Mouse (Mus musculus) left cerebral cortex, adult 18-20 months (tissue): ENCODE measurements around the gene Mcub. TPM values are rescaled to one million over a fixed set of nuclear protein-coding genes. Genes with fewer than 3 reads are reported as not detected.
A peak's percentile ranks its signal among the peaks of the same experiment; 100 is the strongest.

ENCODE experiments used
- DNase-seq, 2 experiments: peaks; one replicate each; pipeline ENCODE4 v3.0.0; 2021 to 2022; ENCODE audit warnings: low spot score in 2 of 2, mixed read lengths in 1 of 2
- total RNA-seq, 2 experiments: library from RNA; stranded (reverse); gene quantifications; 2 replicates each; pipeline ENCODE4 v1.2.3; 2021

Gene Mcub
- total RNA-seq, 2 experiments from 2014 or later = 1.0 to 2.4 TPM

DNA sequence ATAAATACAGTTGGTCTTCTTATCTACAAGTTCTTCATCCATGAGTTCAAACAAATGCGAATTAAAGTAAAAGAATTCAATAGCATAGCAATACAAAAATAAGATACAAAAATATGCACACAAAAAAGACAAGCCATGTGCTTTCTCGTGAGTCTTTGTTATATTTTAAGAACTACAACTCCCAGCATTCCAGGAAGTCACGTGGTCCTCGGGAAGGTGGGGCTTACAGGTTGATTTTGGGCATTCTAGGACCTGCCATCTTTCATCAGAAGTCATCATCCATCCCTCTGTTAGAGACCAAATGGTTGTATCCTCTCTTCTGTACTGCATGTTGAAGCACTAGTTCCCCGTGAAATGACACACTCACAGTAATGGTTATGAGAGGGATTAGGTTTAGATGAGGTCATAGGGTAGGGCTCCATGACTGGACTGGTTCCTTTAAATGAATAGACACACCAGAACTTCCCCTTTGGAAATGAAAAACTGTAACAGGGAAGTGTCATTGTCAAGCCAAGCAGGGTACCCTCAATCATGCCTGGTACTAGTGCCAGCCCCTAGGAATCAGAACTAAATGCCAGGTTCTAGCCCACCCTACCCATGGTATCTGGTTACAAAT lies 20.7 kb downstream of the Mcub start:
- DNase-seq = no peak

DNA sequence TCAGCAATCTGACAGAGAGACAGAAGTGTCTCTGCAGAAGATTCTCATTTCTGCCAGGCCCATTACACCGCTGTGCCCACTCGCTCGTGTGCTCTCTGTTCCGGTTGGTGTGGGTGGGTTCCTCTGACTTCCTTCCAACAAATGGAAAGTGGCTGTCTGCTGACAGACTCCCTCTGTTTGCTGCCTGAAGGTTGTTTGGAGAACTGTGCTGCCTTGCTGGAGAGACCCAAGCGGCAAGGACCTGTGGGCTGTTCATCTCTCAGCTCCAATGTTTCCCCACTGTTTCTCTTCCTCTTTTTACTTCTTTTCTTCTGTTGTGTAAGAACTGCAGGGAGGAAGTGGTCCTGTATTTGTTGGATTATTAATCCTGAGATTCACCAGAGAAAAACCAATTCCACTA lies 21.6 kb downstream of the Mcub start:
- peak; percentile 43 to 73 for DNase-seq

DNA sequence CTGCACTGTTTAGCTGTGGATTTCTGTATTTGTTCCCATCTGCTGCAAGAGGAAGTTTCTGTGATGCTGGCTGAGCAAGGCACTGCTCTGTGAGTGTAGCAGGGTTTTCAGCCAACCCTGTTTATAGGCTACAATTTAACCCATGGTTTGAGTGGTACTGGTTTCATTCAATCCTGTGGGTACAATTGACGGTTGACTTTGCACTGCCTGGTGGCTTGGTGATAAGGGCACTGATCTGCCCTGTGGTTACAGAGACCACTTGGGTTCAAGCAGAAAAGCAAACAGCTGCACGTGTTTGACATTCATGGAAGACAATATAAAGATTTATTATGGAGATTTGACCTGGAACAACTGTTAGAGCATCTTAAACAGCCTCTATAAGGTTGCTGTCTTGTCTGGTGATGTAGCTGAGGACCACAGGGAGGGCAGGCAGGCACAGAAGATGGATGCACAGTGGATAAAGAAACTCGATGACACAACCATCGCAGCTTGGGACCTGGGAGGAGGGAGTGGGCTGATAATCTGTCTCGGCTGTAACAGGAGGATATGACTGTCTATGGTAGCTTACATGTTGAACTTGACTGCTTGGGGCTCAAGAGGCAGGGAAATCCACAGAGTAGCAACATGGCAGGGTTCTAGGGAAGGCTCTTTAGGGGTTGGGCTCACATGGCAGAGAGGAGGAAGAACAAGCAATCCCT lies 23.6 kb downstream of the Mcub start:
- no peak for DNase-seq

DNA sequence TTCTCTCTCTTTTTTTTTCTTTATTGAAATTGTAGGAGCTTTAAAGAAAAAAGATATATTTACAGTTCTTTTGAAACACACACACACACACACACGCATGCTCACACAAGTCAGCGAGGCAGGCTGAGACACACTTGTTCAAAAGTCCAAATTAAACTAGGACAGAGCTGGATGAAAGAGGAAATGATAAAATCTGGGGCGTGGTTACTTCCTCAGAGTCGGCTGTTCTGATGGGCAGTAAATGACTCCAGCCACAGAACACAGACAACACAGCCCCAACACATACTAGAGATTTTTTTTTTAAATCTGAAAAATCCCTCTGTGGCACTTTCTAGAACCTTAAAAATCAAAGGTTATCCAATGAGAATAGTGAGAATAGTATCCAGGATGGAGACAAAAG lies 26.2 kb downstream of the Mcub start:
- DNase-seq = no peak

DNA sequence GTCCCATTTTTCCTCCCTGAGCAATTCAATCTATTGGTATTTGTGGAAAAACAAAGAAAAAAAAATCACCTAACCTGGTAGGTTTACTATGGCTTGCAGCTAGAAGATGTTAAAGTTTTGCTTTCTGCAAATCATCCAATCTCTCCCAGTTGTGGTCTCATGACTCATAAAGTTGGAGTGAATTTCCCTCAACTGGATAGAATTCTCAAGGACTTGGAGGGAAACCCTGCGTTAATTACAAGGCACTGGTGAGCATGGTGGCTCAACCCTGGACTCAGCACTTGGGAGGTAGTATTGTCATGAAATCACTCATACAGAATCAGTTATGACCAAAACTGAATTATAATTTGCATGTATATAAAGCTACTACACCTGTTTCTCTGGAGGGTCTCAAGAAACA lies 28.7 kb downstream of the Mcub start:
- DNase-seq = no peak

DNA sequence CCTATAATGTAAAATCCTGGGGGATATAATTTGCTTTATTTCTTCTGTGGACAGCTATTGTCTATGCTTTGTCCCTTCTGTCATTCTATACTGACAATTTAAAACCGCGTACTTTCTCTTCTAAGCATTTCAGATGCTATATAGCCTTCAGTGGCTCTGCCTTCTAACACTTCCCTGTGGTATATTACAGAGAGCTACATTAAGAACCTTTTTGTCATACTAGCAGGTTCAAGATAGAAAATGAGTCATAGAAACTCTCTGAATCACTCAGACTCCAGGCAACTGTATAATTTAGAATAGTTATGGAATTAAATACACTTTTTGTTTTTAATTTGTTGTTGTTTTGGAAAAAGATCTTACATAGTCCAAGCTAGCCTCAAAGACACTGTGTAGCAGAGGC lies 29.2 kb downstream of the Mcub start:
- no peak for DNase-seq

DNA sequence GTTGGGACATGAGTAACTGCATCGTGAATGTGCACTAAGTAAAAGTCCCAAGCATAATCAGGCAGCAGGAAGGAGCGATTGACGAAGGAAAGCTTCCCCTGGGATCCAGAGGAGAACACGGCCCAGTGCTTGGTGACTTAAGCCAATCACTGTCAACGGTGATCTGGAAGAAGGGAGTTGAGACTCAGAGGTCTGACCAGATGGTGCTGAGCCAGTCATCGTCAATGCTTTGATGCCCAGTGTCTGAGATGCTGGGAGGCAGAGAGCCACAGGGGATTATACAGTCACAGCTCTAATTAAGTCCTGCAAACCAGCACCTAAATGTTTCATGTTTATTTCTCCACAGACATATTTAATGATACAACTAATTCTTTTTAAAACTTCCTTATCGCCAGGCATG lies 30.9 kb downstream of the Mcub start:
- DNase-seq = no peak

DNA sequence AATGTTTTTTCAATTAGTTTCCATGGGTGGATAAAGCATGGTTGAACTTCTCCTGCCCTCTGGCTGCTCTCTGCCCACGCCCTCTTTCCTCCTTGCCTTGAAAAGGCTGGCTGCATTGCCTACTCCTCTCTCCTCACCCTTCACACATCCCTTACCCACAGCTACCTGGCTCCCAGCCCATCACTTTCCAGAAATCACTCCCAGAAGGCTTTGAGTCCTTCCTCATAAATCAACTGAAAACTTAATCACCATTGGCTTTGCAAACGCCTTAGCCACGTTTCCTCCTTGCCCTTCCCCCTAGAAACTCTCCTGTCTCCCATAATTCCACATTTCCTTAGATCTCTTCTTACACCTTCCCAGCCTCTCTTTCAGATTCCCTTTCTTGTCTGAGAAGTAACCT lies 32.2 kb downstream of the Mcub start:
- no peak for DNase-seq

DNA sequence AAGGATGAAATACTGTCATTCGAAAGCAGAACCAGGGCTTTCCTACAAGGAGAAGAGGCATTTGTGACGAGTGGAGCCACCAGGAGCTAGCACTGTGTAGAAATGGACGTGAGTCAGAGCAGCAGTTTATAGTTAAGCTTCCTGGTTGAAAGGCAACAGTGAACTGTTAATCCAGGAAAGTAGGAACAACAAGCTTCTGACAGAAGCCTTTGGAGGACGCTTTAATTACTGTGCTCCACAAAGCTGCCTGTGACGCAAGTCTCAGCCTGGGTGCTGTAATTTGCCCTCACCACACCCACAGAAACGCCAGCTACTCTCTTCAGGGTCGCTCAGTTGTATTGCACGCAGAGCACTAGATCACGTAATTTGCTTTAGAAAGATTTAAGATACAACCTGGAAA lies 33.4 kb downstream of the Mcub start:
- no peak for DNase-seq

DNA sequence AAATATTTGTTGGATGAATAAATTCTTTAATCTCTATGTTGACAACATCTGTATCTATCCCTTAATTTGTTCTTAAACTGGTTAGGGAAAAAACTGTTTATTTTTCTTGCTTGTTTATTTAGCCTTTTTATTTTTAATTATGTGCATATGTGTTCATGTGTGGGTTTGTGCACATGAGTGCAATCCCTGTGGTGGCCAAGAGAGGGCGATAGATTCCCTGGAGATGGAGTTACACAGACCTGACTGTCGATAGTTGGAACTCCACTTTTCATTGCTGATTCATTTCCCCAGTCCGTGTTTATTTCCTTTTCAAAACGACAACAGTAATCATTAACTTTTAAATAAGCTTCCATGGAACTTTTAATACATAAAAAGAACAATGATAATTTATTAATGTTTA lies 37.6 kb downstream of the Mcub start:
- DNase-seq = no peak

DNA sequence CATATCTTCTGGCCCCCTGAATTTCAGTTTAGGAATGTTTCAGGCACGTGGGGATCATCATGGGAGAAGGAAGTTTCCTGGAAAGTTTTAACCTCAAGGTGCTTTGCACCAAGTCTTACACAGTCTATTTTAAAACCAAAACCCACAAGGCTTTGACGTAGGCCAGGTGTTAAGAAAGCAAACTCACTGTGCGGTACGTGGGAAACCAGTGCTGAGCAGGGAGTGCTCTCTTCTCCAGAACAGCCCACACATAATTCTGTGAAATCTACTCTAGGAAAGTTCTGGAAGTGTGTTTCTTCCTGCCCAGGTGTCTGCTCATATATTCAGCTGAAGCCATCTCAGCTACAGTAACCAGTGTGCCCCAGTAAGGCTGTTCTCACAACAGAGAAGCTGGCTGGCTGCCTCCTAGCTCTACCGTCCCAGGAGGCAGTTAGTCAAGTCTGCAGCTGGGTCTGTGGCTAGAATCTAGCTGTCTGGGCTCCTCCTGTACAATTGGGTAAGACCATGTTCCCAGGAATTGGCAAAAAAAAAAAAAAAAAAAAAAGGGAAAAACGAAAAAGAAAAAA lies 39.7 kb downstream of the Mcub start:
- no peak for DNase-seq

DNA sequence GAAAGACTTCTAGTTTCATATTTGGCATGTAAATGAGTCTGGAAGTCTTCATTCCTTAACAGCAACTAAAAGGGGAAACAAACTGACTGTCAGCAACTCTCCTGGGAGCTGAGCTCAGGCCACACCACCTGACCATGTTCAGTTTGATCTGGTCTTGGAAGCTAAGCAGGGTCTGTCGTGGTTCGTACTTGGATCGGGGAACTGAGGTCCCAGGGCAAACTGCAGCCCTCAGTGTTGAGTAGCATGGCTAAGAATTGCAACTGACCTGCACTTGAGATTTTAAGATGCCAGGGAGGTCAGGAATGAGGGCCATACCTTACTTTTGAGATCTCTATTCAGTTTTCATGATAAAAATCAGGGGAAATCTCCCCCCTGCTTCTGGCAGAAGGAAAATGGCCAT lies 44.1 kb downstream of the Mcub start:
- DNase-seq = no peak

DNA sequence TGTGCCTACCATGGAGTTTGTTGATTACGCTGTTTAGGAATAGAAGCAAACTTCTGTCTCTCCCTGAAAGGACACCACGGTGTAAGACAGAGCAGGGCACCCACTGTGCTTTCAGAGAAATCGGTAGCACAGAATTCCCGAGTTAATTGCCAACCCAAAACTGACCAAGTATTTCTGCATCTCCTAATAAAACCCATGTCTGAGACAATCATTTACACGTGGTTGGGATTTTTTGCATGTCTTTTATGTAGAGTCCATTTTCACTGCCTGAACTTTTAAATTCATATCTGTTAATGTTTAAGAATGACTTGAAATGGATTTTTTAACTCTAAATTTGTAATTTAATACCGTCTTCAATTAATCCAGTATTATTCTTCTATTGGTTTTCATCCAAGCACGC lies 46.4 kb downstream of the Mcub start:
- DNase-seq = no peak

DNA sequence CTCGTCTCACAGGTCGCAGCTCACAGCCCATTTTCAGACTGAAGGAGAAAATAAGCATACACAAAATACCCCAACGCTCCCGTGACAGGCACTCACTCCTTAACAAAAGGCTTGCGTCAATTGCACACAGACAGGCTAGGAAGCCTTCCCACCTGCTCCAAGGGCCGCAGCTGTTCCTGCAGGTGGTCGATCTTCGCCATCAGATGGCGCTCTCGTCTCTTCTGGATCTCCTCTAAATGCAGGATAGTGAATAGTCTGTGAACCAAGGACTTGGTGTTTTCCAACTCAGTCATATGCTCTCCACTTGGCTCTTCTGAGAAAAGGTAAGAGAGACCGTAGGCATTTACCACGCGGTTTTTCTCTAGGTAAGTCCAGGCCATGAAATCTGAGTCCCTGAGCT lies 51.6 kb downstream of the Mcub start:
- peak; percentile 85 to 86 for DNase-seq

DNA sequence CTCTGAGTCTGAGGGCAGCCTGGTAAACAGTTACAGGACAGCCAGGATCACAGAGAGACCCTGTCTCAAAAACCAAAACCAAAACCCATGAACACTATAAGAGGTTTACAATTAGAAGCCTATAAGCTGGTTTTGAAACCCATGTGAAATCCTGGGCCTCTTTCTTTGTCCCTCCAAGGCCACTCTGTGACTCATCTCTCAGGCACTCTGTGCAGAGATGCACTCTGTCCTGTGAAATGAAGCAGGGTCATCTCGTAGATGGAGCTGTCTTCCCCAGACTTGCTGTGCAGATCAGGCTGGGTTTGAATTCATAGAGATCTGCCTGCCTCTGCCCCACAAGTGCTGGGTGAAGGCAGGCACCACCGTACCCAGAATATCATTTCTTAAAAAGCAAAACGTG lies 52.6 kb downstream of the Mcub start:
- no peak for DNase-seq

DNA sequence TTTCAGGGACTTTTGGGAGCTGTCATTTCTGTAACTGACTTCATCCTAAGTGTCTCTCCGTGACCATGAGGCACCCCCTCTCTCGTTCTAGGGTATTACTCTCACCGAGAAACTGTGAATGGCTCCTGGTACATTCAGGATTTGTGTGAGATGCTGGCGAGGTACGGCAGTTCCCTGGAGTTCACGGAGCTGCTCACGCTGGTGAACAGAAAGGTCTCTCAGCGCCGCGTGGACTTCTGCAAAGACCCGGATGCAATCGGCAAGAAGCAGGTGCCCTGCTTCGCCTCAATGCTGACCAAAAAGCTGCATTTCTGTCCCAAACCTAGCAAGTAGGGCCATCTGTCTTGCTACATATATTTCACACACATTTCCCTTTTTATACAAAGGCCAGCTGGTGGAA lies 56.8 kb downstream of the Mcub start:
- no peak for DNase-seq

DNA sequence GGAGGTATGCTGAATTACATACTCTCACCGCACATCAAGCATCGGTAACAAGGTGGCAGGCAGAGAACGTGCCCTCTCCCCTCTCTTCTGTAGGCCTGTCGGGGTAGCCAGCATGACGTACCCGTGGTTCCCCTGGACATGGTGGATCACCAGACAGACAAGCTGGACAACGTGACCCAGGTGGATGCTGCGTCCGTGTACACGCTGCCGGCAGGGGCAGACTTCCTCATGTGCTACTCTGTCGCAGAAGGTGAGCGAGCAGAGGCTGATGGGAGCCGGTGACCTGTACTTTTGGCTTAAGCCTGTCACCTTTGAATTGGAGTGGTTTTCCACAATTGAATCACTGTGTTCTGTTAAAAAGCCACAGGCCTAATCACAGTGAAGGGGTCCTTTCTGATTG lies 58.0 kb downstream of the Mcub start:
- DNase-seq = no peak

DNA sequence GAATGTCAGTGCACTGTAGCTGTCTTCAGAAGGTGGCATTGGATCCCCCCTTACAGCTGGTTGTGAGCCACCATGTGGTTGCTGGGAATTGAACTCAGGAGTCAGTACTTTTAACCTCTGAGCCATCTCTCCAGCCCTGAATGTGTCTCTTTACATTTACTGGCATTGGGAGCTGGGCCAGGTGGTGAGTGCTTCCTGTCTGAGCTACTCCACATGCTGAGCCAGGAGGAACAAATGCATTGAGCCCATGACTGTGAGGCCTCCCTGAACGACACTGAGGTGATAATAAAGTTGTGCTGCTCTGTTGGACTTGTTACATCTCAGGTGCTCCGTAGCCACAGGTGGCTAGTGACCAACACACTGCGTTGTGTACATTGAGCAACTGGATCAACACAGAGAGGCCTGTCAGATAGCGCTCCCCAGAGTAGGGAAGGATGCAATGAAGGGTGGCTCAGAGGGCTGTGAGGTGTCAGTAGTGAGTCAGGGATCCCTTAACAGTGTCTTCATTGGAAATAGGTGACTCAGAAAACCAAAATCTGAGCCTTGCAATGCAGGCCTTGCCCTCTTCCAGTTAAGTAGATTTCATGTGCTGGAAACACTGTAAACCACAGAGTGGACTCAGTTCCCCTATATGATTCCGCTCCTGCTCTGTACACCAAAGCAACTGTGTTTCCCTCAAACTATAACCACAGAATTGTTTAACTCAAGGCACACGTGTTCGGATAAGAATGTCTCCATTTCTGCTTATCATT lies 65.4 kb downstream of the Mcub start:
- no peak for DNase-seq

DNA sequence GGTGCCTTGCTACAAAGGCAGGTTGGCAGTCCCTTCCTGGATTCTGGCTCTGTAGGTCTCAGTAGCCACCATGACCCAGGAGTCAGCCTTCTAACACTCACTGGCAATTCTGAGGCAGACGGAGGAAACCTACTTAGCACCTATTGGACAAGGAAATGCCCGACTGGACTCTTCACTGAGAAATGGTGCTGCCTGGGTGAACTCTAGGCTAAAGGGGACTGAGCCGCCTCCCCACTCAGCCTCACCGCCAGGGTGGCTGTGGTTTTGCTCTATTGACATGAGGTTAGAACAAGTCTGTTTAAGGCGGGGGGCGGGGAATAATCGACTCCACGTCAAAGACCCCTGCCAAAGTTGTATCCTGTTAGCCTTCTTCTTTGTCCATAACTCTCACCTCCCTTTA lies 66.1 kb downstream of the Mcub start:
- DNase-seq = no peak

DNA sequence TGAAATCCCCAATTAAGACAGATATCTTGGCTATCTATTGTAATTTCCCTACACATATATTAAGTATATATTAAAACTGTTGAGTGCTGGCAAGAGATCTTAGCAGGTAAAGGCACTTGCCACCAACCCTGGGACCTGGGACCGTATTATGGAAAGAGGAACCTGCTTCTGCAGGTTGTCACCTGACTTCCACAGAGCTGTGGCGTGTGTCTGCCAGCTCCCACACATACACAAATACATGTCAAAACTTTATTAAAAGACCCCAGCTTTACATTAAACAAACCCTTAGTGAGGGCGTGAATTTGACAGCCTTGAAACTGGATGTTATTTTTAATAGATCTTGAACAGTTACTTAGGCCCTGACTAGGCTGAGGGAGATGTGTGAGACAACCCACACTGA lies 66.6 kb downstream of the Mcub start:
- no peak for DNase-seq

DNA sequence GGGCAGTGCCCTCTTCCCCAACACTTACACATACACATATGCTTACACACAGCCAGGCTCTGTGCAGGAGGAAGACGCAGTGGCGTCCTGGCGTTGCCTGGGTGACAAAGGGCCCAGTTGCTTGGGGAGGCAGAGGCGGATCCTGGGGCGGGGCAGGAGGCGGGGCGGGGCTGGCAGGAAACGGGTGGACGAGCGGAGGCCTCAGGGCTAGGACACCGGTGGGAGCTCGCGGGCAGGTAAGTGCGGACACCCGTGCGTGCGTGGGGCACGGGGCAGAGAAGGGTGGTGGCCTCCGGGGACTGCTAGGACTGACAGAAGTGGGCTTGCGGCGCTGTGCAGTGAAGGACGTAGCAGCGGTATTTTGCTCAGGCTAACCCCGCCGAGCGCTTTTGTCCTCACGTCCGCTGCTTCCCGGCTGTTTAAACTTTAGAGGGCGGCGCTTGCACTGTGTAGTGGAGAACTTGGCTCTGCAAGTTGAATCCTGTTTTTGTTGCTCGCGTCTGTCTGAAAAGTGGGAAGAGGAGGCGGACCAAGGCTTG lies 68.7 kb downstream of the Mcub start, which contains the start of gene Casp6:
Casp6 (plus strand) TSS at position 155 of the 539 bp plus-strand sequence.
- peak; percentile 62 to 69 for DNase-seq

DNA sequence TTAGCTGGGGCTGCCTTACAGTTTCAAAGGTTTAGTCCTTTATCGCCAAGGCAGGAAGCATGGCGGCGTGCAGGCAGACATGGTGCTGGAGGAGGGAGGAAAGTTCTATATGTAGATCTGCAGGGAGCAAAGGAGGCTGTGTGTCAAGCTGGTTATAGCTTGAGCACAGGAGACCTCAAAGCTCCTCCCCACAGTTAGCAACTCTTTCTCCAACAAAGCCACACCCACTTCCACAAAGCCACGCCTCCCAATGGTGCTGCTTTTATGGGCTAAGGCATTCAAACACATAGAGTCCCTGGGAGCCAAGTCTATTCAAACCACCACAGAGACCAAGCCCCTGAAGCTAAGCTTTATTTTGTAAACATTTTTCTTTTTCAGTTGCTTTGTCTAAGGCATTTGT lies 71.1 kb downstream of the Mcub start:
- DNase-seq = no peak
